Mouse (Mus musculus) forebrain, embryonic 10.5 days (tissue): ENCODE data around the gene Irf4. TPM values are rescaled to one million over a fixed set of nuclear protein-coding genes. Genes with fewer than 3 reads are reported as not detected.

Source experiments
- DNase-seq: peaks from one replicate; pipeline ENCODE4 v3.0.0-alpha.2; 2017; ENCODE audit warnings: low spot score; ENCODE audit errors: extremely low spot score
- H3K27ac ChIP-seq: fragments of 300-500 bp; sonication (generic); 2 replicates; pipeline ENCODE4 v1.5.1; 2016; ENCODE audit warnings: mild to moderate bottlenecking
- H3K27me3 ChIP-seq: fragments of 300-500 bp; sonication (generic); 2 replicates; pipeline ENCODE4 v1.6.1; 2016; ENCODE audit warnings: mild to moderate bottlenecking; ENCODE audit not compliant: poor library complexity, severe bottlenecking
- H3K36me3 ChIP-seq: fragments of 300-500 bp; sonication (generic); replicated peaks from 2 replicates; pipeline ENCODE4 v1.6.1; 2016; ENCODE audit warnings: mild to moderate bottlenecking, moderate library complexity
- H3K4me1 ChIP-seq: fragments of 300-500 bp; sonication (generic); 2 replicates; pipeline ENCODE4 v1.6.1; 2016
- H3K4me3 ChIP-seq: fragments of 300-500 bp; sonication (generic); 2 replicates; pipeline ENCODE4 v1.5.1; 2016; ENCODE audit warnings: mild to moderate bottlenecking, moderate library complexity
- H3K9me3 ChIP-seq: fragments of 300-500 bp; sonication (generic); 2 replicates; pipeline ENCODE4 v1.6.1; 2016; ENCODE audit warnings: mild to moderate bottlenecking, moderate library complexity
- WGBS: fragments of 180-500 bp; shearing (Covaris S2); methylation state at CpG from one replicate; pipeline ENCODE4 v1.1.7; 2016; 5-methylcytosine and 5-hydroxymethylcytosine counted together
- polyA plus RNA-seq: library from polyadenylated mRNA; unstranded; fragments of >200 nt; fragmentation: Nextera tagmentation; extraction: Ambion mirVana; gene quantifications from 2 replicates; pipeline ENCODE4 v1.2.1, GENCODE M21; 2016

The Irf4 gene
- polyA plus RNA-seq, 1 experiment from 2014 or later = not detected

GRCm38 (mm10) chr13:30723858-30724257, 25.2 kb upstream of the Irf4 start:
- no peak for DNase-seq

GRCm38 (mm10) chr13:30724691-30725271, 24.2 kb upstream of the Irf4 start:
- 42% methylated on average over 7 of the region's 7 CpGs for WGBS

More at GRCm38 (mm10) chr13:30723858-30724257, 25.2 kb upstream of the Irf4 start:
- H3K4me3 ChIP-seq = no peak overlapping the region
- H3K4me1 ChIP-seq = peaks cover 36% of the 10 kb centered on the region
- H3K36me3 ChIP-seq = no peaks in the 10 kb centered on the region
- 64% methylated on average over 8 of the region's 8 CpGs for WGBS
- H3K27ac ChIP-seq = no peak overlapping the region
- no peaks in the 10 kb centered on the region for H3K27me3 ChIP-seq
- H3K9me3 ChIP-seq = no peaks in the 10 kb centered on the region

GRCm38 (mm10) chr13:30726879-30727278, 22.1 kb upstream of the Irf4 start:
- Histone ChIP-seq H3K36me3 (no peaks in the 10 kb centered on the region), H3K27ac (no peak overlapping the region), H3K27me3 (no peaks in the 10 kb centered on the region), H3K9me3 (no peaks in the 10 kb centered on the region), H3K4me3 (no peak overlapping the region), H3K4me1 (peaks cover 29% of the 10 kb centered on the region)
- no peak for DNase-seq
- WGBS = 86% methylated on average over 4 of the region's 4 CpGs

More at GRCm38 (mm10) chr13:30724691-30725271, 24.2 kb upstream of the Irf4 start:
- no peaks in the 10 kb centered on the region for H3K9me3 ChIP-seq
- no peaks in the 10 kb centered on the region for H3K36me3 ChIP-seq
- no peak for DNase-seq
- H3K4me1 ChIP-seq = peaks cover 33% of the 10 kb centered on the region
- no peaks in the 10 kb centered on the region for H3K27me3 ChIP-seq
- no peak overlapping the region for H3K27ac ChIP-seq
- H3K4me3 ChIP-seq = no peak overlapping the region

- WGBS = 91% methylated on average over 7 of the region's 7 CpGs
- Histone ChIP-seq H3K27ac (no peak overlapping the region), H3K9me3 (no peaks in the 10 kb centered on the region), H3K36me3 (no peaks in the 10 kb centered on the region), H3K4me3 (no peak overlapping the region), H3K27me3 (no peaks in the 10 kb centered on the region), H3K4me1 (peaks cover 18% of the 10 kb centered on the region)
- no peak for DNase-seq
Measured at GRCm38 (mm10) chr13:30728155-30728554, 20.9 kb upstream of the Irf4 start.

- peaks cover 9% of the 10 kb centered on the region for H3K4me1 ChIP-seq
- 61% methylated on average over 6 of the region's 6 CpGs for WGBS
- H3K27ac ChIP-seq = no peak overlapping the region
- no peaks in the 10 kb centered on the region for H3K27me3 ChIP-seq
- H3K9me3 ChIP-seq = no peaks in the 10 kb centered on the region
- H3K36me3 ChIP-seq = no peaks in the 10 kb centered on the region
- DNase-seq = no peak
- no peak overlapping the region for H3K4me3 ChIP-seq
Measured at GRCm38 (mm10) chr13:30729245-30729644, 19.8 kb upstream of the Irf4 start.

GRCm38 (mm10) chr13:30730104-30730793, 18.8 kb upstream of the Irf4 start:
- peaks cover 1% of the 10 kb centered on the region for H3K4me1 ChIP-seq
- no peaks in the 10 kb centered on the region for H3K36me3 ChIP-seq
- H3K27ac ChIP-seq = no peak overlapping the region
- no peaks in the 10 kb centered on the region for H3K27me3 ChIP-seq
- no peaks in the 10 kb centered on the region for H3K9me3 ChIP-seq
- H3K4me3 ChIP-seq = no peak overlapping the region
- DNase-seq = no peak
- WGBS = 89% methylated on average over 15 of the region's 15 CpGs

- H3K27me3 ChIP-seq = no peaks in the 10 kb centered on the region
- DNase-seq = no peak
- H3K4me1 ChIP-seq = no peaks in the 10 kb centered on the region
- H3K27ac ChIP-seq = no peak overlapping the region
- 87% methylated on average over 11 of the region's 11 CpGs for WGBS
- no peaks in the 10 kb centered on the region for H3K9me3 ChIP-seq
- no peaks in the 10 kb centered on the region for H3K36me3 ChIP-seq
- H3K4me3 ChIP-seq = no peak overlapping the region
Measured at GRCm38 (mm10) chr13:30732709-30733445, 16.1 kb upstream of the Irf4 start.

- Histone ChIP-seq H3K36me3 (no peaks in the 10 kb centered on the region), H3K27me3 (no peaks in the 10 kb centered on the region), H3K4me3 (no peak overlapping the region), H3K9me3 (no peaks in the 10 kb centered on the region), H3K4me1 (no peaks in the 10 kb centered on the region), H3K27ac (no peak overlapping the region)
- WGBS = 92% methylated on average over 5 of the region's 5 CpGs
- DNase-seq = no peak
Measured at GRCm38 (mm10) chr13:30736721-30737120, 12.3 kb upstream of the Irf4 start.

GRCm38 (mm10) chr13:30737257-30737656, 11.8 kb upstream of the Irf4 start:
- H3K36me3 ChIP-seq = no peaks in the 10 kb centered on the region
- no peak for DNase-seq
- no peaks in the 10 kb centered on the region for H3K4me1 ChIP-seq
- no peaks in the 10 kb centered on the region for H3K27me3 ChIP-seq
- H3K27ac ChIP-seq = no peak overlapping the region
- H3K9me3 ChIP-seq = no peaks in the 10 kb centered on the region
- no peak overlapping the region for H3K4me3 ChIP-seq
- WGBS = 92% methylated on average over 2 of the region's 2 CpGs

- 88% methylated on average over 4 of the region's 4 CpGs for WGBS
- no peaks in the 10 kb centered on the region for H3K4me1 ChIP-seq
- no peaks in the 10 kb centered on the region for H3K36me3 ChIP-seq
- H3K27ac ChIP-seq = no peak overlapping the region
- H3K27me3 ChIP-seq = no peaks in the 10 kb centered on the region
- no peaks in the 10 kb centered on the region for H3K9me3 ChIP-seq
- no peak for DNase-seq
- H3K4me3 ChIP-seq = no peak overlapping the region
Measured at GRCm38 (mm10) chr13:30738310-30738840, 10.7 kb upstream of the Irf4 start.

GRCm38 (mm10) chr13:30741172-30741571, 7.9 kb upstream of the Irf4 start:
- Histone ChIP-seq H3K4me3 (no peak overlapping the region), H3K36me3 (no peaks in the 10 kb centered on the region)

GRCm38 (mm10) chr13:30742411-30742970, 6.5 kb upstream of the Irf4 start:
- WGBS = 83% methylated on average over 6 of the region's 6 CpGs
- Histone ChIP-seq H3K27me3 (peaks cover 11% of the 10 kb centered on the region), H3K4me3 (no peak overlapping the region), H3K36me3 (no peaks in the 10 kb centered on the region), H3K9me3 (no peaks in the 10 kb centered on the region), H3K27ac (no peak overlapping the region), H3K4me1 (no peaks in the 10 kb centered on the region)
- no peak for DNase-seq

More at GRCm38 (mm10) chr13:30741172-30741571, 7.9 kb upstream of the Irf4 start:
- H3K9me3 ChIP-seq = no peaks in the 10 kb centered on the region
- WGBS = 82% methylated on average over 5 of the region's 5 CpGs
- no peaks in the 10 kb centered on the region for H3K4me1 ChIP-seq
- no peaks in the 10 kb centered on the region for H3K27me3 ChIP-seq
- DNase-seq = no peak
- H3K27ac ChIP-seq = no peak overlapping the region
